Mouse (Mus musculus) midbrain, postnatal 0 days (tissue): ENCODE results near the gene Anapc15-ps. TPM values are rescaled to one million over a fixed set of nuclear protein-coding genes. Genes with fewer than 3 reads are reported as not detected.

Experiments
- ATAC-seq: fragments of 200-750 bp; cut with Nextera tagmentation; 2 replicates; pipeline ENCODE4 v1.8.0; 2017; ENCODE audit warnings: moderate number of reproducible peaks, mild to moderate bottlenecking, moderate TSS enrichment, moderate library complexity; ENCODE audit not compliant: low FRiP score
- DNase-seq: peaks from one replicate; pipeline ENCODE4 v3.0.0-alpha.2; 2015; ENCODE audit warnings: low spot score
- H3K27ac ChIP-seq: fragments of 300-500 bp; sonication (generic); 2 replicates; pipeline ENCODE4 v1.5.1; 2014; ENCODE audit warnings: low read depth, mild to moderate bottlenecking, low read length, mixed read lengths
- H3K27me3 ChIP-seq: fragments of 300-500 bp; sonication (generic); 2 replicates; pipeline ENCODE4 v1.6.1; 2014; ENCODE audit warnings: low read length, control low read depth, mixed read lengths; ENCODE audit not compliant: insufficient read depth
- H3K36me3 ChIP-seq: fragments of 300-500 bp; sonication (generic); 2 replicates; pipeline ENCODE4 v1.6.1; 2014; ENCODE audit warnings: low read length, control low read depth, mixed read lengths; ENCODE audit not compliant: insufficient read depth
- H3K4me1 ChIP-seq: fragments of 300-500 bp; sonication (generic); 2 replicates; pipeline ENCODE4 v1.6.1; 2014; ENCODE audit warnings: mild to moderate bottlenecking, control low read depth, antibody characterized with exemption, low read length, mixed read lengths; ENCODE audit not compliant: insufficient read depth
- H3K4me2 ChIP-seq: fragments of 300-500 bp; sonication (generic); 2 replicates; pipeline ENCODE4 v1.6.1; 2014; ENCODE audit warnings: low read depth, mild to moderate bottlenecking, low read length, mixed read lengths; ENCODE audit not compliant: poor library complexity, severe bottlenecking
- H3K4me3 ChIP-seq: fragments of 300-500 bp; sonication (generic); 2 replicates; pipeline ENCODE4 v1.5.1; 2014; ENCODE audit warnings: low read depth, mild to moderate bottlenecking, low read length, moderate library complexity
- H3K9ac ChIP-seq: fragments of 300-500 bp; sonication (generic); replicated peaks from 2 replicates; pipeline ENCODE4 v1.6.1; 2014; ENCODE audit warnings: mild to moderate bottlenecking, low read length, moderate library complexity, mixed read lengths; ENCODE audit not compliant: poor library complexity, severe bottlenecking
- H3K9me3 ChIP-seq: fragments of 300-500 bp; sonication (generic); 2 replicates; pipeline ENCODE4 v1.6.1; 2016; ENCODE audit warnings: low read length, control low read depth
- CTCF ChIP-seq: IDR thresholded peaks from 2 replicates; pipeline ENCODE4 v1.5.1; 2016; ENCODE audit warnings: antibody characterized with exemption, mild to moderate bottlenecking
- WGBS: fragments of 180-500 bp; shearing (Covaris S2); extraction: QIAGEN DNeasy Blood & Tissue Kit; methylation state at CpG from one replicate; pipeline ENCODE4 v1.1.7; 2014; 5-methylcytosine and 5-hydroxymethylcytosine counted together
- polyA plus RNA-seq: library from polyadenylated mRNA; unstranded; fragments of >200 nt; fragmentation: Nextera tagmentation; extraction: Ambion mirVana; gene quantifications from 2 replicates; pipeline ENCODE4 v1.2.1, GENCODE M21; 2015
- total RNA-seq: library from RNA; depleted of rRNA; stranded (reverse); fragments of >200 nt; gene quantifications from 2 replicates; pipeline ENCODE4 v1.2.3, GENCODE M21; 2014

Gene Anapc15-ps
- total and polyA plus RNA-seq, 2 experiments from 2014 or later = not detected

GRCm38 (mm10) chr10:95643696-95644360 is 29.4 kb downstream of the Anapc15-ps start:
- peak; percentile 19 for DNase-seq
- no peak for TF ChIP-seq CTCF
- Histone ChIP-seq H3K27me3 (no peaks in the 10 kb centered on the region), H3K27ac (no peak overlapping the region), H3K4me3 (no peak overlapping the region), H3K4me1 (no peaks in the 10 kb centered on the region), H3K36me3 (no peaks in the 10 kb centered on the region), H3K9me3 (no peaks in the 10 kb centered on the region), H3K9ac (no peak overlapping the region), H3K4me2 (no peak overlapping the region)
- 75% methylated on average over 6 of the region's 6 CpGs for WGBS
- ATAC-seq = no peak

GRCm38 (mm10) chr10:95643042-95643441 is 30.2 kb downstream of the Anapc15-ps start:
- no peak overlapping the region for H3K9ac ChIP-seq
- H3K27me3 ChIP-seq = no peaks in the 10 kb centered on the region
- ATAC-seq (no peak), DNase-seq (no peak)
- no peak overlapping the region for H3K4me2 ChIP-seq
- no peak overlapping the region for H3K4me3 ChIP-seq
- H3K27ac ChIP-seq = no peak overlapping the region
- WGBS = 74% methylated on average over 5 of the region's 5 CpGs
- no peaks in the 10 kb centered on the region for H3K36me3 ChIP-seq
- no peaks in the 10 kb centered on the region for H3K4me1 ChIP-seq
- TF ChIP-seq CTCF = no peak
- no peaks in the 10 kb centered on the region for H3K9me3 ChIP-seq

DNA sequence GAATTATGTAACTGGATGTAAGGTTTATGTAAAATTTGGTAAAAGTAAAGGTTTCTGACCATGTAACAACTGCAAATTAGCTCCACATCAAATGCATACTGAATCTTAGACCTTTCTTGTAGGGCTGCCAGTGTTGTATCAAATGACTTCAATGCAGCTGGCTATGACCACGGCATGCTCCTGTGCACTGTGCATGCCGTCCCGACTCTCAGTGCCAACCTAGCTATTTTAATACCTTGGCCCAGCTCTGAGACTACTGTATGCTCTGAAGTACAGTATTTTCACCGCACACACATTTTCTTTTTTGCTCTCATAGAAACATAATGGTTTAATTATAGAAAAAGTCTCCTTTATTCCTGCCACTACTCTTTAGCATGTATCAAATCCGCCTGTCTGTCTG is 31.9 kb downstream of the Anapc15-ps start:
- Histone ChIP-seq H3K4me3 (no peak overlapping the region), H3K4me2 (no peak overlapping the region), H3K4me1 (no peaks in the 10 kb centered on the region), H3K36me3 (no peaks in the 10 kb centered on the region), H3K9ac (no peak overlapping the region), H3K9me3 (no peaks in the 10 kb centered on the region), H3K27ac (no peak overlapping the region), H3K27me3 (no peaks in the 10 kb centered on the region)
- no peak for TF ChIP-seq CTCF
- no peak for DNase-seq
- WGBS = 74% methylated on average over 5 of the region's 5 CpGs
- no peak for ATAC-seq

DNA sequence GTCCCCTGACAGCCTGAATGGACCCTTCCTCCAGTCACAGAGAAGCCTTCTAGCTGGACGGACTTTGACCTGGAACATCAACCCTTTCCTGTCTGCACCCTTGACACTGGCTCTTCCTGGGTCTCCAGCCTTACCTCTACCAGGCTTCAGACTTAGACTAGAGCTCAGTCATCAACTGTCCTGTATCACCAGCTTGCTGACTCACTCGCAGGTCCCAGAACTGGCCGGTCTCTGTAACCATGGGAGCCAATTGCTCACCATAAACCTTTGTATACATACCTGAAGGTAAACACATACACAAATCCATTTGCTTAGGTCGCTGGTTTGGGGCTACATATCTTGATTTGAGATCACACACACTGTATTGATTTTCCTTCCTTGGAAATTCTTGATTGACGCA is 33.8 kb downstream of the Anapc15-ps start:
- H3K9ac ChIP-seq = no peak overlapping the region
- ATAC-seq = no peak
- no peaks in the 10 kb centered on the region for H3K9me3 ChIP-seq
- 83% methylated on average over 5 of the region's 5 CpGs for WGBS
- no peaks in the 10 kb centered on the region for H3K36me3 ChIP-seq
- no peaks in the 10 kb centered on the region for H3K27me3 ChIP-seq
- no peak overlapping the region for H3K4me2 ChIP-seq
- H3K4me3 ChIP-seq = no peak overlapping the region
- no peak for DNase-seq
- TF ChIP-seq CTCF = no peak
- H3K4me1 ChIP-seq = no peaks in the 10 kb centered on the region
- H3K27ac ChIP-seq = no peak overlapping the region

DNA sequence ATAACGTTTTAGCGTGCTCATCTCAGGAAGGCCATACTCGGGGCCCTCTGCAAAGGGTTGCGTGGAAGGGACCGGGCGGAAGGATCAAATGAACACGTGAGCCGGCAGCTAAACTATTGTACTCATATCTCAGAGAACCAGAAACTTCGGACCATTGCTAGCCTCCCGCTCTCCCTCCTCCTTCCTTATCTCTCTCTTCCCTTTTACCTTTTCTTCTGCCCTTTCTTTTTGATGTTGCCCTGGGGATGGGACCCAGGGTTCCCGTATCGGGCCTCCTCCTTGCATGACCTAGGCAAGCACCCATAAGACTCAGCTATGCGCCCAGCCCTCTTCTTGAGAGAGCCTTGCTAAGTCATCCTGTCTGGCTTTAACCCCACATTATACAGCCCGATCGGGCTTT is 38.5 kb downstream of the Anapc15-ps start:
- H3K27me3 ChIP-seq = no peaks in the 10 kb centered on the region
- no peak overlapping the region for H3K4me3 ChIP-seq
- no peak for TF ChIP-seq CTCF
- no peak overlapping the region for H3K27ac ChIP-seq
- ATAC-seq (no peak), DNase-seq (no peak)
- 86% methylated on average over 15 of the region's 15 CpGs for WGBS
- H3K4me1 ChIP-seq = no peaks in the 10 kb centered on the region
- no peaks in the 10 kb centered on the region for H3K36me3 ChIP-seq
- H3K9ac ChIP-seq = no peak overlapping the region
- H3K4me2 ChIP-seq = no peak overlapping the region
- H3K9me3 ChIP-seq = no peaks in the 10 kb centered on the region

DNA sequence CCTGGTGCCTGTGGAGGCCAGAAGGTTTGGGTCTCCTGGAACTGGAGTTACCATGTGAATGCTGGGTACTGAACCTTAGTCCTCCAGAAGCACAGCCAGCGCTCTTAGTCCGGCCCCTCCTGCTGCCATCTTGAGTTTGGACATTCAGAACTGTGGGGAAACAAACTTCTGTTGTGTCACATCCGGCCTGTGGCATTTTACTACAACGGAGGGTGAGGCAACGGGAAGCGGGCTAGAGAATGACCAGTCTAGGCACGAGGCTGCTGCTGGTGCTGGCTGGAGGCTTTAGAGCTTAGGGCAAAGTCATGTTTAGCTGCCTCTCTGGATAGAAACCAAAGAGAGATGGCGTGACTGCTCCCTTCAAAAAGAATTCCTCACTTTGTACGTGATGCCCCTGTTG is 39.0 kb downstream of the Anapc15-ps start:
- H3K27ac ChIP-seq = no peak overlapping the region
- H3K9me3 ChIP-seq = no peaks in the 10 kb centered on the region
- H3K36me3 ChIP-seq = no peaks in the 10 kb centered on the region
- H3K4me1 ChIP-seq = no peaks in the 10 kb centered on the region
- no peak overlapping the region for H3K9ac ChIP-seq
- no peak for TF ChIP-seq CTCF
- WGBS = 78% methylated on average over 9 of the region's 9 CpGs
- no peaks in the 10 kb centered on the region for H3K27me3 ChIP-seq
- no peak overlapping the region for H3K4me3 ChIP-seq
- ATAC-seq = no peak
- DNase-seq = no peak
- no peak overlapping the region for H3K4me2 ChIP-seq
